Mouse (Mus musculus): ENCODE data around the gene D7Ertd443e.

DNA sequence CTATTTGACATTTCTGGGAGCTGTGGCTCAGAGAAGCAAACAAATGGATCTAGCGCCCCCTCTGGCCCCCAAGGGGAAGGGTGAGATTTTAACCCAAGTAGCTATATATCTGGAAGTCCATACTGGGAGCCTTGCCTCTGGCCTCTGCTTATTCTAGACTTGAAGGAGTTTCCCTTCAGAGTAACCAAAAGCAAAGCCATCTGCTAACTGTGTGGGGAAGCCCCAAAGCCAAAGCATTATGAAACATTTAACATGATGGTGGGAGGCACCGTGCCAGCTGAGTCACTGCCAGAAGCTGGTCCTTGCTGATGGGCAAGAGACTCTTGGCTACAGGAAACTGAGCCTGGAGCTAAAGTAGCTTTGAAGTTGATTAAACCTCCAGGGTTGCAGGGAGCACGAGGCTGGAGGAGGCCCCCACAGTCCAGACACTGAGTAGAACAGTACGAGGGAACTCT lies 4.0 kb downstream of the D7Ertd443e start:
- TF ChIP-seq POLR2A (IDR thresholded peaks at IDR 0.05; ENCODE audit: insufficient read depth, low read length) (no peak), CTCF (IDR thresholded peaks at IDR 0.05; ENCODE audit: low read depth, low read length) (peak; percentile 26), EP300 (IDR thresholded peaks at IDR 0.05; ENCODE audit: insufficient read depth, low read depth, low read length) (no peak)

All from ES-Bruce4 (cell line).